Mouse (Mus musculus) limb, embryonic 15.5 days (tissue): Measurements from ENCODE around the gene Zfand4. TPM values are rescaled to one million over a fixed set of nuclear protein-coding genes. Genes with fewer than 3 reads are reported as not detected.
"Not testable (repeated sequence)": the region's sequence is repeated elsewhere in the genome, so short reads cannot be mapped to it uniquely, and the experiment has no call there.

Experiments
- ATAC-seq: fragments of 200-750 bp; cut with Nextera tagmentation; 2 replicates; pipeline ENCODE4 v1.8.0; 2017; ENCODE audit warnings: low read depth, moderate TSS enrichment; ENCODE audit not compliant: insufficient number of reproducible peaks, low FRiP score, low TSS enrichment
- H3K27ac ChIP-seq: fragments of 300-500 bp; sonication (generic); 2 replicates; pipeline ENCODE4 v1.5.1; 2015; ENCODE audit warnings: moderate library complexity, mild to moderate bottlenecking, inconsistent platforms
- H3K27me3 ChIP-seq: fragments of 300-500 bp; sonication (generic); 2 replicates; pipeline ENCODE4 v1.6.1; 2015; ENCODE audit warnings: inconsistent platforms
- H3K36me3 ChIP-seq: fragments of 300-500 bp; sonication (generic); 2 replicates; pipeline ENCODE4 v1.6.1; 2015; ENCODE audit warnings: inconsistent platforms
- H3K4me1 ChIP-seq: fragments of 300-500 bp; sonication (generic); 2 replicates; pipeline ENCODE4 v1.6.1; 2015; ENCODE audit warnings: inconsistent platforms
- H3K4me2 ChIP-seq: fragments of 300-500 bp; sonication (generic); 2 replicates; pipeline ENCODE4 v1.6.1; 2015; ENCODE audit warnings: mild to moderate bottlenecking, inconsistent platforms
- H3K4me3 ChIP-seq: fragments of 300-500 bp; sonication (generic); 2 replicates; pipeline ENCODE4 v1.5.1; 2015; ENCODE audit warnings: mild to moderate bottlenecking, inconsistent platforms
- H3K9ac ChIP-seq: fragments of 300-500 bp; sonication (generic); 2 replicates; pipeline ENCODE4 v1.6.1; 2015; ENCODE audit warnings: inconsistent platforms
- H3K9me3 ChIP-seq: fragments of 300-500 bp; sonication (generic); 2 replicates; pipeline ENCODE4 v1.6.1; 2016; ENCODE audit warnings: inconsistent platforms
- WGBS: fragments of 180-500 bp; shearing (Covaris S2); methylation state at CpG from one replicate; pipeline ENCODE4 v1.1.7; 2015; 5-methylcytosine and 5-hydroxymethylcytosine counted together
- polyA plus RNA-seq: library from polyadenylated mRNA; unstranded; fragments of >200 nt; fragmentation: Nextera tagmentation; extraction: Ambion mirVana; gene quantifications from 2 replicates; pipeline ENCODE4 v1.2.1, GENCODE M21; 2015

The Zfand4 gene
- polyA plus RNA-seq = 5.1 and 5.5 TPM in 2 replicates

DNA sequence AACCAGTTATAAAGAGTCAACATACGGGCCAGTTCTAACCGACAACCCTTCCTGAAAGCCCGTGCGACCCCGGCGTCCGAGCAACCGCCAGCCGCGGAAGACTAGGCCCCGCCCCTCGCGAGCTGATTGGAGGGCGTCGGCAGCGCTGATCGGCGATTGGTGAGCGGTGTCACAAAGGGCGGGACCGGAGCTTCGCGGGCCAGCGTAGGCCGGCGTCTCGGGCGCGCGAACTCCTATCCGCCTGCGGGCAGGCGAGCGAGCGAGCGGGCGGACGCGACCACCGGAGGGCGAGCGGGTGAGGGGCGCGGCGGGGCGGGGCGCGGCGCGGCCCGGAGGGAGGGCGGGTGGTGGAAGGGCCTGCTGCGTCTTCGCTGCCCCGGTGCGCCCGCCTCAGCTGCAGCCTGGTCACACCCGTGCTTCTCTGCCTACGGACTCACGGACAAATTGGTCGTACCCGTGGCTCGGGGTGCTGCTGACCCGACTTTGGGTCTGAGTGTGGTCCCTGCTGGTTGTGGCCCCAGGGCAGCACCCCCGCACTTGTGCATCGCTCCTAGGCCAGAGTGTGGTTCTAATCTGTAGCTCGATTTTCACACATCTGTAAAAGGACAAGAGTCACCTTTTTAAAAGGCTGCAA lies at the start of gene Zfand4:
Zfand4 (plus strand) TSS at position 205 of the 634 bp plus-strand sequence.
- Histone ChIP-seq H3K9ac (peak within 1 kb of the TSS; percentile 50), H3K9me3 (no peaks in the 10 kb centered on the region), H3K4me2 (peak within 1 kb of the TSS; percentile 64), H3K4me1 (peaks cover 5% of the 10 kb centered on the region; the same call in 1 of the 2 replicates), H3K27ac (no peak within 1 kb of the TSS; the same call in 1 of the 2 replicates), H3K36me3 (peaks cover 23% of the 10 kb centered on the region), H3K27me3 (no peaks in the 10 kb centered on the region), H3K4me3 (peak within 1 kb of the TSS; percentile 55)
- under 1% methylated on average over 63 of the region's 67 CpGs for WGBS
- peak; percentile 91 for ATAC-seq

DNA sequence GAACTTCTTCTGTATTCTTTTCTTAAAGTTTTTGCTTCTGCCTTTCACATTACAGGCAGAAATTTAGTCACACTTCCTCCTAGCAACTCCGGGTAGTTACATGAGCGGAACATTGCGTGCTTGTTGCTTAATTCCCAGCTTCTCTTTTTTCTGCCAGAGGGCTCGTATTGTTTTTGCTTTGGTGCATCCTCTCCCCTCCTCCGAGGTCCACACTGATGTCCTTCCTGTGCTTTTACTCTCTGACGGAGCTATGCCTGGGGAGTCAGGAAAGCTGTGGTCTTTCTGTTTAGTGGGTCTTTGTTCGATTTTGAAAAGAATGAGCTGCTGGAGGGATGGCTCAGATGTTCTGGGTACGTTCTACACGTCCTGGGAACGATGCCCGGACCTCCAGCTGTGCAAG lies 36.3 kb upstream of the Zfand4 start:
- Histone ChIP-seq H3K9me3 (no peaks in the 10 kb centered on the region), H3K27me3 (no peaks in the 10 kb centered on the region), H3K36me3 (peaks cover 79% of the 10 kb centered on the region), H3K4me1 (no peaks in the 10 kb centered on the region), H3K9ac (no peak overlapping the region), H3K4me3 (no peak overlapping the region), H3K4me2 (no peak overlapping the region), H3K27ac (no peak overlapping the region)
- WGBS = 84% methylated on average over 11 of the region's 11 CpGs
- no peak for ATAC-seq

DNA sequence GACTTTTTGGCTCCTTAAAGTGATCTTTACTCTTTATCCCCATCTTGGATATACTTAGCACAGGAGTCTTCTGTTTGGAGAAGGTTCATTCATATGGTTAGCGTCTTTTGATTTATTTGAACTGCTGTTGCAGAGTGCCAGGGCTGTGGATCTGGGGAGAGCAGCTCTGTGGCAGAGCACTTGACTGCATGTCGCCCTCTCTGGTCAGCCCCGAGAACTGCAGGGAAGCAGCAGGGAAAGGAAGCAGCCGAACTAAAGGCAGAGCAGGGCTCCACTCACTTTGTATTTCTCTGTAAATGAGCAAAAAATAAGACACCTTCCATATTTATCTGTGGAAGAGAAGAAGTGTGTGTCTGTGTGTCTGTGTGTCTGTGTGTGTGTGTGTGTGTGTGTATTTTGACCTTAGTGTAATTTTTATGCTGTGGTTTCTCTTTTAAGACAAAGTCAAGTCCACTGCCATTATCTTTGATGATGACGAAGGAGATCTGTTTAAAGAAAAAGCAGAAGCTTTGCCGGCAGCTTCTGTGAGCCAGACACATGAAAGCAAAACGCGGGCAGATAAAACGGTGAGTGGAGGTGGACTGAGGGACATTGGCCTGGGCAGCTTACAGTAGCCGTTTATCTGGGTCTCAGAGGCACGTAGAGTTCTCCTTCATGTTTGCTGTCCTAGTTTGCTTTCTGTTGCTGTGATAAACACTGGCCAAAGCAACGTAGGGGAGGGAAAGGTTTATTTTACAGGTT lies 35.1 kb upstream of the Zfand4 start:
- Histone ChIP-seq H3K4me3 (no peak overlapping the region), H3K27ac (no peak overlapping the region), H3K4me2 (no peak overlapping the region), H3K27me3 (no peaks in the 10 kb centered on the region), H3K9me3 (no peaks in the 10 kb centered on the region), H3K9ac (no peak overlapping the region), H3K36me3 (peaks cover 80% of the 10 kb centered on the region), H3K4me1 (no peaks in the 10 kb centered on the region)
- ATAC-seq = no peak
- 62% methylated on average over 12 of the region's 12 CpGs for WGBS

DNA sequence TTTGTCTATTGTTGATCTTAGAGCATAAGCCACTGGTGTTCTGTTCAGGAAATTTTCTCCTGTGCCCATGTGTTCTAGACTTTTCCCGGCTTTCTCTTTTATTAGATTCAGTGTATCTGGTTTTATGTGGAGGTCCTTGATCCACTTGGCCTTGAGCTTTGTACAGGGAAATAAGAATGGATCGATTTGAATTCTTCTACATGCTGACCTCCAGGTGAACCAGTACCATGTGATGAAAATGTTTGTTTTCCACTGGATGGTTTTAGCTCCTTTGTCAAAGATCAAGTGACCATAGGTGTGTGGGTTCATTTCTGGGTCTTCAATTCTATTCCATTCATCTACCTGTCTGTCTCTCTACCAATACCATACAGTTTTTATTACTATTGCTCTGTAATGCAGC lies 29.2 kb upstream of the Zfand4 start:
- not testable (repeated sequence) for H3K4me2 ChIP-seq, H3K27me3 ChIP-seq, H3K27ac ChIP-seq, ATAC-seq, H3K4me1 ChIP-seq, H3K9ac ChIP-seq, H3K9me3 ChIP-seq, H3K4me3 ChIP-seq
- 99% methylated on average over 2 of the region's 2 CpGs for WGBS
- H3K36me3 ChIP-seq = peaks cover 67% of the 10 kb centered on the region

DNA sequence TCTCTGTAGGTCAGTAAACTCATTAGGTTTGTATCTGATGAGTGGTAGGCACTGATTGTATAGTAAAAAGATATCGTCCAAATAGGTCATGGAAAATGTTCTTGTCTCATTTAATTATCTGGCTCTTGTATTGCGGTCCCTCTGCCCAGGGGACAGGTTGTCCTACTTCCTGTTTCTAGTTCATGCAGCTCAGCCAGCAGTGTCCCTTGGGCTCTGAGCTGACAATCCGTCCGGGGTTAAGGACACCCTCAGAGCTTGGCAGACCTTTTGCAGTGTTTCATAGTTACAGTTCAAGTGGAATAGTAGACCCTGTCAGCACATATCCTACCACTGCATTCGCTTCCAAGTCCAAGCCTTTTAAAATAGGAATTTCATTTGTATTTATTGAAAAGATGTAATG lies 28.7 kb upstream of the Zfand4 start:
- 91% methylated on average over 5 of the region's 5 CpGs for WGBS
- peaks cover 69% of the 10 kb centered on the region for H3K36me3 ChIP-seq

DNA sequence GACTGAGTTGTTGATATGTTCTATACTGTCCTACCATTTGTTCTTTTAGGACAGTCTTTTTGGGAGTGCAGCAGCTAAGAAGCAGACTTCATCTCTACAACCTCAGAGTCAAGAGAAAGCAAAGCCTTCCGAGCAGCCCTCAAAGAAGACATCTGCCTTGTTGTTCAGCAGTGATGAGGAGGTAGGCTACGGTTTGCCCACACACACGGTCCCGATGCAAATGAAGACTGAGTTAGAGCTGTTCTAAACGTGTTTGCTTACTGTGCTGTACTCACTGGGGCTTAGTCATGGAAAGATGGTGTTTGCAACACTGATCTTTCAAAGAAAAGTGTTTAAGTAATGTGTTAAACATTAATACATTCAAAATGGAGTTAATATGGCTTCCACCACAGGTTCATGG lies 25.9 kb upstream of the Zfand4 start:
- H3K36me3 ChIP-seq = peaks cover 63% of the 10 kb centered on the region
- H3K4me2 ChIP-seq = no peak overlapping the region
- no peaks in the 10 kb centered on the region for H3K4me1 ChIP-seq
- H3K9me3 ChIP-seq = no peaks in the 10 kb centered on the region
- no peaks in the 10 kb centered on the region for H3K27me3 ChIP-seq
- H3K27ac ChIP-seq = no peak overlapping the region
- no peak overlapping the region for H3K9ac ChIP-seq
- H3K4me3 ChIP-seq = no peak overlapping the region
- ATAC-seq = no peak
- 87% methylated on average over 5 of the region's 5 CpGs for WGBS

More for the DNA sequence above, 28.7 kb upstream of the Zfand4 start:
- Histone ChIP-seq H3K27ac (no peak overlapping the region), H3K4me1 (no peaks in the 10 kb centered on the region), H3K27me3 (no peaks in the 10 kb centered on the region), H3K9me3 (no peaks in the 10 kb centered on the region), H3K9ac (no peak overlapping the region), H3K4me2 (no peak overlapping the region), H3K4me3 (no peak overlapping the region)
- no peak for ATAC-seq

DNA sequence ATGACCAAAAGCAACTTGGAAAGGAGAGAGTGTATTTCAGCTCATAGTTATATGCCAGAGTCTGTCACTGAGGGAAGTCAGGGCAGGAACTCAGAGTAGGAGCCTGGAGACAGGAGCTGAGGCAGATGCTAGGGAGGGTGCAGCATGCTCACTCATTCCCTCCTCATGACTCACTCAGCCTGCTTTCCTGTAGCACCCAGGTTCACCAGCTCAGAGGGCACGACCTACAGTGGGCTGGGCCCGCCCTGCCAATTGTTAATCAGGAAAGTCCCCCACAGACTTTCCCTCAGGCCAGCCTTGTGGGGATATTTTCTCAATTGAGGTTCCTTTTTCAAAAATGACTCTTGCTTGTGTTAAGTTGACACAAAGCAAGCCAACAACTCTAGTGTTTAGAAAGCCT lies 23.7 kb upstream of the Zfand4 start:
- no peak for ATAC-seq
- Histone ChIP-seq H3K36me3 (peaks cover 65% of the 10 kb centered on the region), H3K9ac (no peak overlapping the region), H3K4me1 (no peaks in the 10 kb centered on the region), H3K27ac (no peak overlapping the region), H3K27me3 (no peaks in the 10 kb centered on the region), H3K4me3 (no peak overlapping the region), H3K9me3 (no peaks in the 10 kb centered on the region), H3K4me2 (no peak overlapping the region)
- 81% methylated on average over 2 of the region's 2 CpGs for WGBS

DNA sequence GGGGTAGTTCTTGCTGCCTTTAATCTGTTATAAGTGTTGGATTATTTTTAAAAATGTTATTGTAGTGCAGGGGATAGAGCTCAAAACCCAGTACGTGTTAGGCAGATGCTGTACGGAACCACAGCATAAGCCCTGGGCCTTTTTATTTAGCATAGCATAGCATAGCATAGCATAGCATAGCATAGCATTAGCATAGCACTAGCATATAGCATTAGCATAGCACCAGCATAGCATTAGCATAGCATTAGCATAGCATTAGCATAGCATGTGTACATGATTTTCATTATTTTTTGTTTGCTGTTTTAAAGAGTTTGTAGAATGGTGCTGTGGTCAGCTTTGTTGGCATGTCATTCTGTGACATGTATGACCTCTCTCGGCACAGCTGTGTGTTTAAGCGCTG lies 4.4 kb upstream of the Zfand4 start:
- Histone ChIP-seq H3K36me3 (peaks cover 59% of the 10 kb centered on the region), H3K4me1 (no peaks in the 10 kb centered on the region), H3K4me3 (no peak overlapping the region), H3K27me3 (no peaks in the 10 kb centered on the region), H3K4me2 (no peak overlapping the region), H3K9ac (no peak overlapping the region), H3K27ac (no peak overlapping the region), H3K9me3 (no peaks in the 10 kb centered on the region)
- WGBS = 91% methylated on average over 4 of the region's 4 CpGs
- ATAC-seq = no peak

DNA sequence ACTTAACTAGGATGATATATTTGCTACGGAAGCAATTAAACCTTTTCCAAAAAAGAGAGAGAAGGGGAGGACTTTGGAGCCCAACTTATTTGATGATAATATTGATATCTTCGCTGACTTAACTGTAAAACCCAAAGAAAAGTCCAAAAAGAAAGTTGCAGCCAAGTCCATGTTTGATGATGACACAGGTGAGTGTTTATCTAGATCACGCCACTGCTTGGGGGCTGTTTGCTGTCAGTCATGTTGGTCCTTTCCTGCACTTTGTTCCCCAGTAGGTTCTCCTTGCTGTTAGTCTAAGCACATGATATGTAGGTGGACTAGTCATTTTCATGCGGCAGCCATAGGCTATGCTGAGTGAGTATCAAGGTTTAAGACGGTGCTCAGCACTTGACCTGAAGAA lies 3.5 kb upstream of the Zfand4 start:
- Histone ChIP-seq H3K9ac (no peak overlapping the region), H3K4me2 (no peak overlapping the region), H3K4me1 (no peaks in the 10 kb centered on the region), H3K27me3 (no peaks in the 10 kb centered on the region), H3K36me3 (peaks cover 51% of the 10 kb centered on the region), H3K4me3 (no peak overlapping the region), H3K27ac (no peak overlapping the region), H3K9me3 (no peaks in the 10 kb centered on the region)
- ATAC-seq = no peak
- 94% methylated on average over 5 of the region's 5 CpGs for WGBS

DNA sequence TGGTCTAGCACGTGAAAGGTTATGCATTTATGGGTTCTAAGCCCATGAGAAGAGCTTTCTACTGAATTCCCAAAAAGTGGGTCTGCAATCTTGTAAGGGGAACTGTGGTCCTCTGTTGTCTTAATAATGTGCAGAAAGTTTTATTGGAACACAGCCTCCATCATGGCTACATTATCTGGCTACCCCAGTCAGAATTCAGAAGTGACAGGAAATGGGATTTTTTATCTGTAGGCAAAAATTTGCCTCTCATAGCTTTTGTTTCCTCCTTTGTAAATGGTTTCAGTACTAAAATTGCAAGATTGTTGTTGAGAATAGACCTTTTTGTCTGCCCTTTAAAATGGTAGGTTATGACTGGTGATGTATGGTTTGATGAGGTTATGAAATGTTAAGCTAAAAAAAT lies 1.2 kb upstream of the Zfand4 start:
- H3K36me3 ChIP-seq = peaks cover 33% of the 10 kb centered on the region
- no peak overlapping the region for H3K9ac ChIP-seq
- H3K4me1 ChIP-seq = peaks cover 5% of the 10 kb centered on the region; the same call in 1 of the 2 replicates
- no peaks in the 10 kb centered on the region for H3K27me3 ChIP-seq
- H3K4me3 ChIP-seq = no peak overlapping the region
- H3K27ac ChIP-seq = no peak overlapping the region
- no peaks in the 10 kb centered on the region for H3K9me3 ChIP-seq
- H3K4me2 ChIP-seq = no peak overlapping the region
- no peak for ATAC-seq
- WGBS = 87% methylated on average over 1 of the region's 1 CpGs

DNA sequence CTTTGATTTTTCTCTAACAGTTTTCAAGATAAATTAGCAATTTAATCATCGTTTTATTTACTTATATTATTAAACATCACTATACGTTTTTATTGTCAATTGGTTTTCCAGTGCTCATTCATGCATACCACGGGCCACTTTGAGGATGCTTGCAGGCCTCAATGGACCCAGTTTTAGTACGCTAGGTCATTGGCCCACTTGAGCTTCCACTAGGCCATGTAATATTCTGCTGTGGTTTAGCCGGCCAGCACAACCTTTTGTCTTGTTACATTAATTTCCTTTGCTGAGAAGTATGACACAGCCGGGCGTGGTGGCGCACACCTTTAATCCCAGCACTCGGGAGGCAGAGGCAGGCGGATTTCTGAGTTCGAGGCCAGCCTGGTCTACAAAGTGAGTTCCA lies 814 bp downstream of the Zfand4 start:
- H3K36me3 ChIP-seq = peaks cover 23% of the 10 kb centered on the region
- 83% methylated on average over 11 of the region's 11 CpGs for WGBS
- peaks cover 5% of the 10 kb centered on the region; the same call in 1 of the 2 replicates for H3K4me1 ChIP-seq
- no peaks in the 10 kb centered on the region for H3K27me3 ChIP-seq
- no peak overlapping the region for H3K27ac ChIP-seq
- H3K4me3 ChIP-seq = peak overlapping the region; percentile 55; the same call in 1 of the 2 replicates
- peak overlapping the region; percentile 64 for H3K4me2 ChIP-seq
- no peaks in the 10 kb centered on the region for H3K9me3 ChIP-seq
- ATAC-seq = no peak
- H3K9ac ChIP-seq = no peak overlapping the region

DNA sequence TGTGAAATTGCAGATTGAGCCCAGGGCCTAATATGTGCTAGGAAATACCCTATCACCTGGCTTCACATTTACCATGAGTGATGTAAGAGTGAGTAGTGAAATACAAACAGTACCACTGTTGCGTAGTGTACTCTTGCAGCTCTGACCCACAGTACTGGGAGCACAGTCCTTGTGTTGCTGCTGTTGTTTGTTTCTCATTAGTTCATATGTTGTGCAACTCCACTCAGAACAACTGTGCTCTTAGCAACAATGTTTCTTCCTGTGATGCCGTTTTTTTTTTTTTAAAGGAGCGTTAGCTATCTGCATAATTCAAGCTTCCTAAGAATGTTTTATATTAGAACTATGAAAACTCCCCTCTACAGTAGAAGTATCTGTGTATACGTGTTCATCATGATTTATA lies 1.6 kb downstream of the Zfand4 start:
- H3K4me1 ChIP-seq = peaks cover 5% of the 10 kb centered on the region; the same call in 1 of the 2 replicates
- H3K9me3 ChIP-seq = no peaks in the 10 kb centered on the region
- no peak for ATAC-seq
- no peak overlapping the region for H3K27ac ChIP-seq
- H3K36me3 ChIP-seq = peaks cover 19% of the 10 kb centered on the region
- H3K4me2 ChIP-seq = no peak overlapping the region
- H3K27me3 ChIP-seq = no peaks in the 10 kb centered on the region
- H3K9ac ChIP-seq = no peak overlapping the region
- H3K4me3 ChIP-seq = no peak overlapping the region
- 64% methylated on average over 4 of the region's 4 CpGs for WGBS
